Mouse (Mus musculus) gastrocnemius, adult 2 months (tissue): ENCODE data around the gene Angptl1. TPM values are rescaled to one million over a fixed set of nuclear protein-coding genes. Genes with fewer than 3 reads are reported as not detected.

Source experiments
- DNase-seq: peaks from one replicate; pipeline ENCODE4 v3.0.0; 2022
- H3K27ac ChIP-seq: fragments of 200-600 bp; 2 replicates; pipeline ENCODE4 v1.8.1; 2022; ENCODE audit warnings: mild to moderate bottlenecking
- H3K4me3 ChIP-seq: fragments of 200-600 bp; 2 replicates; pipeline ENCODE4 v1.8.1; 2022; ENCODE audit warnings: mild to moderate bottlenecking, moderate library complexity
- CTCF ChIP-seq: fragments of 200-600 bp; IDR thresholded peaks from 2 replicates; pipeline ENCODE4 v1.8.1; 2022; ENCODE audit warnings: antibody characterized with exemption, mild to moderate bottlenecking, moderate library complexity
- intact Hi-C: fragments of 180-260 bp; cut with DNase I; formaldehyde crosslinking; loops from one replicate; pipeline ENCODE4 v1.15.1; 2025
- total RNA-seq, 2 experiments: library from RNA; stranded (reverse); gene quantifications; 2 replicates each; pipeline ENCODE4 v1.2.3; 2021

Gene Angptl1
- total RNA-seq, 2 experiments from 2014 or later: 8.1 to 14.2 TPM

DNA sequence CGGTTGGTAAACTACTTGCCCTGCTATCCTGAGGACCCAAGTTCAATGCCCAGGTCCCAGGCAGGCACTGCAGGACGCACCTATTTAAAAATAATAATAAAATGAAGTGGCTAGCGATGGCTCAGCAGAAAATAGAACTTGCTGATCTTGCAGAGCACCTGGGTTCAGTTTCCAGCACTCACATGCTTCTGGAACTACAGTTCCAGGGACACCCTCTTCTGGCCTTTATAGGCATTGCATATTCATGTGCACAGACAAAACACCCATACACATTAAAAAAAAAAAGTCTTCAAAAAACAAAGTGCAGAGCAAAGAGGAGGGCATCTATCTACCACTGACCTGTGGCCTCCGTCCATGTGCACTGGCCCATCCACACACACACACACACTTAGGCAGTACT lies 53.2 kb downstream of the Angptl1 start:
- Histone ChIP-seq H3K4me3 (no peak overlapping the region), H3K27ac (no peak overlapping the region)
- no peak for DNase-seq
- intact Hi-C loops: no loop called here
- peak; percentile 31 for TF ChIP-seq CTCF

DNA sequence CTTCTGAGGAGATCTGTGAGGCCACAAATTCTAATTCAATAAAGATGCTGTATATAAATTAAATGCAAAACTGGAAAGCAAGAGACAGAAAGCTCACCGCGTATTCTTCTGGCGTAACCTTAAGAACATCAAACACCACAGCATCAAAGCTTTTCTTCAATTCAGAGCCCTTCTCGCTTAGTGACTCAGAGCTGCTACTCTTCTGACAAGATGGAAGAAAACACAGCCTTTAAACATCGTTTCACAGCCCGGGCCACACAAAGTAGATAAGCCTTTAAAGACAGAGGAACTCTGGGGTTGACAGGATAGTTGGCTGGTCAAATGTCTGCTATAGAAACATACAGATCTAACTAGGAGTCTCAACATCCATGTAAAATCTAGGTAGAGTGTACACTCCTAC lies 63.3 kb downstream of the Angptl1 start:
- no peak for DNase-seq
- intact Hi-C loops: no loop called here
- no peak overlapping the region for H3K4me3 ChIP-seq
- no peak for TF ChIP-seq CTCF
- no peak overlapping the region for H3K27ac ChIP-seq

DNA sequence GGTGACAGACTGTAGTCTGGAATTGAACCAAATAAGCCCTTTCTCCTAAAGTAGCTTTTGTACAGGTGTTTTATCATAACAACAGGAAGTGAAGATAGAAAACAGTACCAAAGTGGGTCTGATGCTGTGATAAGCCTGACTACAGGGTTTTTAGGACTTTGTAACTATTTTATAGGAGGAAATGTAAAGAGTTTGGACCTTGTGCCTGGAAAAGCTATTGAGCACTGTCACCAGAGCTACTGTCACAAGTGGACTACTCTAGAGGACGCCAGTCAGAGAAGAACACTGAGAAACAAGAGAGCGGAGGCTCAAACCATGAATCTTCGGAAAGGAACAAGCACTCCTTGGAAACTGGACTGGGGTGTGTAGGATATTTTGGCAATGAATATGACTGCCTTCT lies 65.5 kb downstream of the Angptl1 start:
- intact Hi-C loops: no loop called here
- no peak overlapping the region for H3K27ac ChIP-seq
- H3K4me3 ChIP-seq: no peak overlapping the region
- DNase-seq: no peak
- TF ChIP-seq CTCF: no peak

DNA sequence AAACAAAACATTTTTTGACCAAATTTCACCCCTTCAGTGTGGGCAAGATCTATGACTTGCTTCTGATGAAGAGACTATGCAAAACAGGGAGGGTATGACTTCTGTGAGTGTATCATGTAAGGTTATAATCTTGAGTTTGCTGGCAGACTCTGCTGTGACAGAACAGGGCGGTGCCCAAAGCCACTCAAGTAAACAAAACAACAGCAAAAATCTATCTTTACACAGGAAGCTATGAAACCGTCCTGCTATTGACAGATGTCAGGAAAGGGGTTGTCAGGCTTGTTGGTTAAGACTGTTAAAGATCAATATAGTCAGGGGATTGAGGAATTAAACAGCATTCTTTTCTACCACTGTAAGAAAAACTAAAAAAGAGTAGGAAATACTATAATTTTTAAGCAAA lies 67.3 kb downstream of the Angptl1 start:
- 0 out of 2 replicates have a peak overlapping the region, but pooled peaks have one; percentile 21 for H3K27ac ChIP-seq
- no peak overlapping the region for H3K4me3 ChIP-seq
- TF ChIP-seq CTCF: no peak
- no peak for DNase-seq
- intact Hi-C loops: no loop called here

DNA sequence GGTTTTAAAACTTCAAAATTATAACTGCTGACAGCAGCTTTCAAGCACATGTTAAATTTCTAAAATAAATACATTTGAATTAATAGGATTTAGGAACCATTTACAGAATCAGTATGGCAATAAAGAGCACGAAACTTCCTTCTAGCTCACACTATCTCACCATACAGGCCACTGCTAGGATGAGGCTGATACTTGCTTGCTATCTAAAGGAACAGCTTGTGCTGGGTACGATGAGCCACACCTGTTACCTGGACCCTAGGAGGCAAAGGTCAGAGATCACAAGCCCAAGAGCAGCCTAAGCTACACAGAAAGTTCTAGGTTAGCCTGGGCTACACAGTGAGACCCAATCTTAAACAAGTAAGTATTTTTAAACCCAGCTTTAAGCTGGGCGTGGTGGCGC lies 70.9 kb downstream of the Angptl1 start:
- no peak for DNase-seq
- no peak overlapping the region for H3K4me3 ChIP-seq
- H3K27ac ChIP-seq: no peak overlapping the region
- intact Hi-C loops: loop anchor here (2.0 kb wide), 1 partner anchor 166 kb away; no protein-coding TSS in a partner anchor
- TF ChIP-seq CTCF: no peak

DNA sequence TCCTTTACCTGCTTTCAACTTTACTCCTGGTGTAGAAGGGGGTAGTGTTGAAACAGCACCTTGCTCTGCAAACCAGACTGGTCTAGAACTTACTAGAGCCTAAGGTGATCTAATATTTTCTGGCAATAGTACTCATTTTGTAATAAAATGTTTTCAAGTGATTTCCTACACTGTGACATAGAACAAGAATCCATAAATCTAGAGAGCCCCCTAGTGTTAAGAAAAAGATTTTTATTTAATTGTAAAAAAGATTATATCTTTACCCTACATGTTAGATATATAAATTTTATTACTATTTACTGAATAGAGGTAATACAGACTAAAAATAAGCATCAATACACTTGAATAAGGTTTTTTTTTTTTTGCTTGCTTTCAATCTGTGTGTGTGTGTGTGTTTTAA lies 71.5 kb downstream of the Angptl1 start:
- intact Hi-C loops: loop anchor here (2.0 to 10.0 kb wide), 3 partner anchors 167 to 375 kb away; no protein-coding TSS in a partner anchor

More for the DNA sequence above, 71.5 kb downstream of the Angptl1 start:
- no peak for DNase-seq
- H3K27ac ChIP-seq: no peak overlapping the region
- TF ChIP-seq CTCF: peak; percentile 56
- no peak overlapping the region for H3K4me3 ChIP-seq

Other genes with a start within 250 kb of the Angptl1 start
- 1 to 10 TPM; 4.9 to 5.4 TPM for gene Tor3a, start 164.2 kb upstream of the Angptl1 start, total RNA-seq
- gene Fam20b, start 119.5 kb upstream of the Angptl1 start, total RNA-seq: 10 to 100 TPM; 28.5 to 35.2 TPM
- 1 to 10 TPM; 1.5 to 1.9 TPM for gene Ralgps2, start 101.1 kb downstream of the Angptl1 start, total RNA-seq